Mouse (Mus musculus) fat pad, adult 2 months (tissue): ENCODE measurements around the gene Ccdc38.

Source experiments
- DNase-seq: peaks from one replicate; pipeline ENCODE4 v3.0.0-alpha.2; 2011; ENCODE audit warnings: low read depth, low spot score; ENCODE audit errors: extremely low read depth

Gene Ccdc38

DNA sequence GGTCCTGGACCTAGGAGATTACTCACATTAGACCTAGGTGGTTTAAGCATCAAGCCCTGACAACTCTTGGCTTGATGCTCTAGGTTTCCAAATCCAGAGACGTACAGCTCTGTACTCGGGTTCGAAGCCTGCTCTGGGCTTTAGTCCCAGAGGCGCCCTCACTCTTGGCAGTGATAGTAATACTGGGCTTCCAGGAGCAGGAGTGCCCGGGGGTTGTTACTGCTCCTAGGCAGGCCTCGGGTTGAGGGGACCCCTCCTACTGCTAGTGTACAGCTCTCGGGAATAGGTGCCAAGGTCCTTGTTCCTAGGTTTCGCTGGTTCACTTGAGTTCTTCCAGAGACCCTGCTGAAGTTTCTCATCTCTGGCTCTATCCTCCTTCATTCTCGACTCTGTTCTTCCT lies 65.9 kb downstream of the Ccdc38 start:
- DNase-seq = no peak

DNA sequence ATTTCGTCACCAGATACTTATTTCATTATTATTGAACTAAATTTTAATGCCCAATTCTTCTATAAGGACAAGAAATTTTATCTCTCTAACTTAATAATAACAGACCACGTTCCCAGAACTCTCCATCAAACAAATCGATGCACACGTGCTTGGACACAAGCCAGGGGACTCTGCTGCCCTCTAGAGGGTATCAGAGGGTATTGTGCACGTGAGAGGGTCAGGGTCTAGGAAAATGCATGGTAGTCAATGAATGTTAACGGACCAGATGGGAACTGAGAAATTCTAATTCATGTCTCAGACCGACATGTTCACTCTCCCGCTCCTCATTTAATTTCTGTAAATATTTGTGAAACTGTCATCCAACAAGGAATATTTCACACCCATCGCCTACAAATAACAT lies 67.6 kb downstream of the Ccdc38 start:
- DNase-seq = no peak

DNA sequence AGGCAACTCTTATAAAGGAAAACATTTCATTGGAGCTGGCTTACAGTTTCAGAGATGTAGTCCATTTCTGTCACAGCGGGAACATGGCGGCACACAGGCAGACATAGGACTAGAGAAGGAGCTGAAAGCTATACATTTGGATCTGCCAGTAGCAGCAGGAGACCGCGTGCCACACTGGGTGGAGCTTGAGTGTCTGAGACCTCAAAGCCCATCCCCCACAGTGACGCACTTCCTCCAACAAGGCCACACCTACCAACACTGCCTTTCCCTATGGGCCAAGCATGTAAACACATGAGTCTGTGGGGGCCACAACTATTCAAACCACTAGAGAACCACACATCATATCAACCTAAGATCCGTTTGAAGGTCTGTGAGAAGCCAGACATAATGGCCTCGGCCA lies 68.8 kb downstream of the Ccdc38 start:
- no peak for DNase-seq

DNA sequence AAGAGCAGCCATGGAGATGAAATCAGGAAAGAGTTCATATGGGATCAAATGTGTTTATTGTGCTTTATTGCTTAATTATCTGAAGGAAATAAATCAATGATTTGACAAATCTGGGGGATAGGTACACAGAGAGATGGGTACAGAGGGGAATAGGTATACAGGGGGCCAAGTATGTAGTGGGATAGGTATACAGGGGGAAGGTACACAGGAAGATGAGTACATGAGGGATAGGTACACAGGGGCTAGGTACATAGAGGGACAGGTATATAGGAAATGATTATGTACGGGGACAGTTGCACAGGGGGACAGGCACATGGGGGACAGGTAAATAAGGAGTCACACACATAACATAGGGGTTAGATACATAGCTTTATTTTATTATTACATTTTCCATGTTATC lies 70.5 kb downstream of the Ccdc38 start:
- DNase-seq = no peak

DNA sequence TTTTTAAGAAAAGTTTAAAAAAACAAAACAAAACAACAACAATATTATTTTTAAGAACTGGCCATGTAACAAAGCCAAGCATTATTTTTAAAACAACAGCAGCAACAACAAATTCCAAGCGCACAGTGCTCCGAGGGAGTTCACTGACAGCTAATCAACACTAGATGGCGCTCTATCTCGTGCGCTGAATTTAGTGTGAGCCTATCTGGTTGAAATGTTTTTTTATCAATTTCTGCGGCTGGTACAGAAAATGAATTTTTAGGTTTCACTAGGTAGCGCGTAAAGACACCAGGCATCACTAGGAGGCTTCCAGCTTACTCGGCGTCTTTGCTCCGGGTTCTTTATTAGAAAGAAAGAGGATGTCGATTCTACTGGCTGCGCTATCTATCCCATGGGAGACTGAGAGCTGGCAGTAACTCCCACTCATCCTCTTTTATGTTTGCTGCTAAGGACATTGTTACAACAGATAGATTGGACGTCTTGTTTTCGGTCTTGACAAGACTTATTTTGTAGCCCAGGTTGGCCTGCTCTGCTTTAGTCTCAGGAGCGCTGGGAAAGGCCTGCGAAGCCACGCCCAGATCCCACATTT lies 71.1 kb downstream of the Ccdc38 start:
- DNase-seq = no peak

DNA sequence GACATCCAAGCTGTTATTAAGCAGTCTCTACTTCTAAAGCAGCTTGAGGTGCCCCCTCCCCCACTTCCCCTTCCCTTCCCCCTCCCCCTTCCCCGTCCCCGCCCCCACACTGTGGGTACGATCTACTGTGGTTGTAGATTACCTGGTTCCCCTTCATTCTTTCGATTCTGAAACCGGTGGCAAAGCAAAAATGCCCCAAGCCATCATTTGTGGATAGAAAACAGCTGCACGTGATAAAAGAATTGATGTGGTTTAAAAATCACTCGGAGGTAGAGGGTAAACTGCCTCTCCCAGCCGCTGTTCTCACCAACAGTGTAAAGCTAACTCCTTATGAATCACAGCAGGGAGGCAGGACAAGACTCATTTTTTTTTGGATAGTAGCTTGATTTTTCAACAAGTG lies 74.4 kb downstream of the Ccdc38 start:
- DNase-seq = no peak

DNA sequence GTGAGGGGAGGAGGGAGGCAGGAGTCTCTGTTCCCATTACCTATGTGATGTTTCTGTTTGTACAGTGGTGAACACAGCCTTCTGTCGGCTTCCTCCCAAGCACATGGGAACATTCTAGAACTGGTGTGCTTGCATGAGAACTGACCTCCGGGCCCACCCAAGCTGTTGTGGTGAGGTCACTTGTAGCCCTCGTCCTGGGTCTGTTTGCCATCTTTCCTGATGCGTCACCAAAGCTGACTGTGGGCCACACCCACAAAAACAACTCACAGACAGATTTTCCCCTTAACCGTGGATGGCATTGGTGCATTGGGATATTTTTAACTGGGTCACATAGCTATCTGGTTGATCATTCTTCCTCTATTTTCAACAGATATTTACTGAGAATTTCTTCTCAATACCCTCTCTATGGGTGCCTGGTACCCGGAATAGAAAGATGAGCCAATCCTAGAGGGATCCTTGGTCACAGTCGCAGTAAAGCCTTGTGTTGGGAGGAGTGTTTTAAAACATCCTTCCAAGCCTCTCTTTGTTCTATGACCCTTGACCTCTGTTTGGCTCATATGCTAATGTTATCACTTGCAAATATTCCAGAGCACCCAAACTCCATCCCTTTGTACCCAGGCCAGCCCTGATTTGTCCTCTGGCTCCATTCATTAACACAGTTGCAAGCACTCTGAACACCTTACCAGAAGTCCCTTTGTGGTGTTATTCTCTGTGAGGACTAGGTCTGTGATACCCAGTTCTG lies 80.2 kb downstream of the Ccdc38 start:
- DNase-seq = no peak

DNA sequence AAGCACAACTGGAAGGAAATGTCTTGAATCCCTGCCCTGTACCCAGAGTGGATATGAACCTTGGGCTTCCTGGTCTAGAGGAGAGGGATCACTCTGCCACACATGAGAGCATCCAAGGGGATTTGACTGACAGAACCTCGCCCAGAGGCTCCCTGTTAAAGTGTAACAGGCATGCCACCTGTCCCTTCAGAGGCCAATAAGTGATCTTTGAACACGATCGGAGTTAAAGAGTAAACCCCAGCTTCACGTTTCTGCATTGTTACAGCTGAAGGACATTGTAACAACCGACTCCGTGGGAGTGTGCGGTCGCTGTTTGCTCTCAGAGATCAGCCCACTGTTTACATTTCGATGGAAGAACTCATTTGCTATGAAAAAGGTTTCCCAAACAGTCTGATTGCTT lies 83.3 kb downstream of the Ccdc38 start:
- DNase-seq = no peak

DNA sequence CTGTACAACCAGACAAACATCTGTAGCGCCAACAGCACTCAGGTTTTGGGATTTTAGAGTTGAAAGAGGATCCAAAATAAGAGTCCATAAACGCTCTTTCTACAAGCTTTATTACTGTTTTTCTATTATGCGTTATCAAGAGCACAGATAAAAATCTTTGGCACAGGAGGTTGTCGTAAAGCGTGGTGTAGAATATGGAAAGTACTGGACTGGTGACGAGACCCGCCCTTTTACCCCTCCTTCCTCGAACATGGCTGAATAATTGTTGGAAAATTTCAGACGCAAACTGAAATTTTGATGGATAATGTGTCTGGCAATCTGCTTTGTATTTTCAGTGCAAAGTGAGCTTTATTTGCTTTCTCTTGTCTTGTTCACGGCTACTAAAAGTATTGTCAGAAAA lies 83.7 kb downstream of the Ccdc38 start:
- DNase-seq = no peak

DNA sequence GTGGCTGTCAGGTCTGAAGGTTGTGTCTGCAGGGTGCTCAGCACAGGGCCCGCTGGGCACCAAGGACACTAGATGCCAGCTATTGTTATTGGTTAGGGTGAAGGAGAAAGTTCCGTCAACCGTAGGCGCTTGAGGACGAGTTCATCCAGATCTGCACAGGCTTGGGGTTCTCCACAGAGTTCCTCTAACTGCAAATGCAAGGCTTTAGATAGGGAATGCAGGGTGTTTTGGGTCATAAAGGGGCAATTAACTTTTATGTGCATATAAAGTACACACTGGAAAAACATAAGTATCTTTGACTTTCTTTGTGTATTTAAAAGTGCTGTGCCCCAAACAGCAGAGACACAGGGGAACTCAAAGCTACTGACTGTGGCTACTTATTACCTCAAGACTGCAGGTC lies 89.9 kb downstream of the Ccdc38 start:
- DNase-seq = no peak

DNA sequence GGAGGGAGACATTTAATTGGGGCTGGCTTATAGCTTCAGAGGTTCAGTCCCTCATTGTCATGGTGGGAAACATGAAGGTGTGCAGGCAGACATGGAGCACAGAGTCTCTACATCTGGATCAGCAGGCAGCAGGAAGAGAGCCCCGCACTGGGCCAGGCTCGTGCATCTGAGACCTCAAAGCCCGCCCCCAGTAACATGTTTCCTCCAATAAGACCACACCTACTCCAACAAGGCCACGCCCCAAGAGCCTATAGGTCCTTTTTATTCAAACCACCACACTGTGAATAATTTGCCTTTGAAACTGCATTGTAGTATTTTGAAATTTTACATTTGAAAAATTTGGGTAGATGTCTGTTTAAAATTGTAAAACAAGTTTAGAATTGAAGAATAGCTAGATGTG lies 91.7 kb downstream of the Ccdc38 start:
- no peak for DNase-seq

DNA sequence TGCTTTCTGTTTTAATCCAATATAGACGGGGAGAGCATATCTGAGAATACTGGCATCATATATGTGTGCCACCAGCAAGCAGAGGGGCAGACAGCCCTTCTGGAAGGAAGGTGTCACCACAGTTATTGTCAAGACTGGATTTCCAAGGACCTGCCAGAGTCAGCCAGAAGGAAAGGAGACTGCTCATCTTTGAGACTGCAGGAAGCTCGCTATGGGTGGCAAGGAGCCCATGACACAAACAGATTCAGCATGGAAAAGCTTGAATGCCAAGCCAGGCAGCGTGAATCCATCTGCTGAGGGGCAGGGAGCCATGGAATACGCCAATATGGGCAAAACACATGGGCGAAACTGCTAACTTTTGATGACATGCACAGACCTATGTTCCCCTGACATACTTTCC lies 93.1 kb downstream of the Ccdc38 start:
- no peak for DNase-seq
